Mouse (Mus musculus): ENCODE data around the gene Cog5.

Gene Cog5

DNA sequence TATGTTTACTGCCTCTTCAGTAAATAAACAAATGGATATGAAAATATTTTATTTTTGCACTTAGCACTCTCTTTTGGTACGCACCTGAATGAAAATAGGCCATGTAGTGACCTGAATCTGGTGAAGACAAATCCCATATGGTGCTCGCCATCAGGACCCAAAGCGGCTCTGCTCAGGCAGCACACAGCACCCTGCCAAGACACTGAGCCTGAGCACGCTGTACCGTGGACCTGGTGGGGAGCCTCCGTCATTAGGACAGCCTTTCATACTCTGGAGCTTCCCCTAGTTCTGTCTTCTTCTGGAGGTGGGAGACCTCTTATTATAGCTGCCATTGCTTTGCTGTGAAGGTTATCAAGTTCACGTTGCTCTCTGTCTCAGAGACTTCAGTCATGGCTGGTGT lies 238.1 kb downstream of the Cog5 start:
- DNase-seq (ENCODE audit: low read depth, low spot score) = no peak

GRCm38 (mm10) chr12:31895095-31895734 lies 240.5 kb downstream of the Cog5 start:
- DNase-seq (ENCODE audit: low read depth, low spot score) = no peak

GRCm38 (mm10) chr12:31895888-31896287 lies 241.2 kb downstream of the Cog5 start:
- DNase-seq (ENCODE audit: low read depth, low spot score) = no peak

DNA sequence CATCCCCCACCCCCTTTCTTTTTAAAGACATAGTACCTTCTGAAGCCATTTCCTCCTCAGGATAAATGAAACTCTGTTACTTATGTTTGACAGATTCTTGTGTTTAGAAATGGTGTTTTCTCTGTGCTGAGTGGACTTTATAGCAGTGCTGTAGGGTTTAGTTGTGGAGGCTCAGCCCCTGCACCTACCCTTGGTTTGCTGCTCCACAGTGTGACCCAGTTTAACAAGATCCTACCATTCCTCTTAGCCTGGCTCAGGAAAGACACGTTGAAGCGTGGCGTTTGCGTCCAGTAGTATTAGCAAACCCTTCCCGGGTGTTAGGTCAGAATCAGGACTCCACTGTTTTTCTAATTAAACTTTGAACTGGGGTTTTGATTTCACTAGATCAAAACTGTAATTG lies 241.6 kb downstream of the Cog5 start:
- no peak for DNase-seq (ENCODE audit: low read depth, low spot score)

GRCm38 (mm10) chr12:31896986-31897385 lies 242.3 kb downstream of the Cog5 start:
- DNase-seq (ENCODE audit: low read depth, low spot score) = no peak

- DNase-seq (ENCODE audit: low read depth, low spot score) = no peak
Observed at GRCm38 (mm10) chr12:31897456-31897855, 242.8 kb downstream of the Cog5 start.

DNA sequence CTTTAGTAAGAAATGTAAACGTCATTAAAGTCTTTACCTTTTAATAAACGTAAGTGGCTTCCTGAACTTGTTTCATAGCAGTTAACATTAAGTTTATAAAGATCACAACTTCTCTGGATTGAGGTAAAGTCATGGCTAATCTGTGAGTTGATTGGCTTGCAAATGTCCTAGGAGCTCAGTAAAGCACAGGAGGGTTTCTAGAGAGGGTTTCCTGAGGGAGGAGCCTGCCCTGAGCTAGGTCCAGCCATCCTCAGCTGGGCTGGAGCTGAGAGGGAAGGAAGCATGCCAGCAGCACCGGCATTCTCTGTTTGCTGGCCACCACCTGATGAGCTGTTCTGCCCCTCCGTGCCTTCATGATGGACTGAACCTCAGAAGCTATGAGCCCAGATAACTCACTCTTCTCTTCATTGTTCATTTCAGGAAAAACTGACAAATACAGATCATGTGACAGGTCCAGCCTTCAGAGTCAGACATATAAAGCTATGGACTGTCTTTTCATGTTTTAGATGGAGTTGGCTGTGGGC lies 245.8 kb downstream of the Cog5 start:
- no peak for DNase-seq (ENCODE audit: low read depth, low spot score)

DNA sequence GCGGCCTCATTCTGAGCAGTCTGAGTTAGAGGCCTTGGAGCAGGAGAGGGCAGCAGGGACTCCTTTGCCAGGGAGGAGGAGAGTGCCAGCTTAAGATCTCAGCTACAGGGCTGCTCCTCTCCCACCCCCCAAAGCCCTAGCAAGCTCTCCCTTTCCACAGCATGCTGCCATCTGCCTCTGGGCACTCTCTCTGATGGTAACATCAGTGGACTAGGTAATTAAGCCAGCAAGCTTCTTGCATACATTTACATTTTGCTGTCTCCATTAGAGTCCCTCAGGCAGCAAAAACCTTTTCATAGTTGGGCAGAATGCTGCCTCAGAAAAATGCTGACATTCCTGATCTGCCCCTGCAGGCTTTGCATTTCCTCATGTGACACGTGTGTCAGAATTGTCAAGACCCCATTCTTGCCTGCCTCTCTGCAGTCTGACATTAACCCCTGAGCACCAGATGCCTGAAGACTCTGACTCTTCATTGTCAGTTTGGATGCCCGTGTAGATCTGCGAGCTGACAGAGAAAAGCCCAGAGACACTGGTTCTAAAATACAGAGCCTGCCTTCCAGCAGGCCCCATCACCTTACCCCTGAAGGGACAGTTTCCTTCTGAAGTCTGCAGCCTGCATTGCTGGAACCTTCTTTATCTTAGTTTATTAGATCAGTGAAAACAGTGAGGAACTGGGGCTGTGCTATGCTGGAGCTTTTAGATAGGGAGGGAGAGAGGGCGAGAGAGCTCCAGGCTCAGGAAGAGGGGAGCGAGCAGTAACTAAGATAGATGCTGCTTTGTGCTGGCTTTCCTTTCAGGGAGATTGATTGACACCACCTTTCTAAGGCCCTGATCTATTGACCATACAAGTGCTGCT lies 251.3 kb downstream of the Cog5 start:
- no peak for DNase-seq (ENCODE audit: low read depth, low spot score)

DNA sequence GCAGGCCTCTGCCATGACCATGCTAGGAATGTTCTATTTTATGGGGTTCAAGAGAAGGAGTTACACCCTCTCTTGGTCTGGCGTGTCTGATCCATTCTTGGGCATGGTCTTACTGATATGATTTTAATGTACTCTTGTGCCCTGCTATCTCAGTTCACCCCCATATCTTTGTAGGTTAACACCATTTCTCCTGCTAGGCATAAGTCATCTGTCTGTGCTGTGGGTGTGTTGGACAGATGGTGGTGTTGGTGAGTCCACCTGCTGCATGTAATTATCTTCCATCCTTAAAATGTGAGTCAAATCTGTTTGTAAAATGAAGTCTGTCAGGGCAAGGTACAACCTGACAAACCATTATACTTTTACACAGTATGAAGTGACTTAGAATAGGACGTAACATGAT lies 252.8 kb downstream of the Cog5 start:
- DNase-seq (ENCODE audit: low read depth, low spot score) = no peak

DNA sequence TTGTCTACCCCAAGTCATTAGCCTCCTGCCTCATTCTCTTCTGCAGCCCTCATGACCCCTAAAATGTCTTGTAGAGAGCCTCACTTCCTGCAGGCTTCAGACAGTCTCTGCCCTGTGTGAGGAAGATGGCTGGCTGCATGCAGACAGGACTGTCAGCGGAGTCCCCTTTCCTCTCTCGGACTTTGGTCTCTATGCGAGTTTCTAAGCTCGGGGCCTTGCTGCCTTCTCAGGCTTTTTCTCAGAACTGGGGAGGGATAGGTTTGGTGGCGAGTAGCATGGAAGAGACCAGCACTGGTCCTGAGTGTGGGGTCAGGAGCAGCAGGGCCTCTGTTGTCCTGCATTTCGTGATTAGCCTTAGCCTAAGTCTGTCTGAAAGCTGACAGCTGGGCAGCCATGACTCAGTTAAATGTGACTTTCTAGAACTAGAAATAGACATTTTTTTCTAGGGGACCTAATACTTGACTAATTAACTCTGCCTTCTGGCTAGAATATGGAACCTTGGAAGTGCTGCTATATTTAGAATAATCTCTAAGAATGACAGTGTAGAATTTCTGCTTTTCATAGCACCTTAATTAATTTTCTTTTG lies 258.4 kb downstream of the Cog5 start:
- DNase-seq (ENCODE audit: low read depth, low spot score) = no peak

GRCm38 (mm10) chr12:31913614-31914013 lies 258.9 kb downstream of the Cog5 start:
- DNase-seq (ENCODE audit: low read depth, low spot score) = no peak

GRCm38 (mm10) chr12:31916691-31917090 lies 262.0 kb downstream of the Cog5 start:
- no peak for DNase-seq (ENCODE audit: low read depth, low spot score)

DNA sequence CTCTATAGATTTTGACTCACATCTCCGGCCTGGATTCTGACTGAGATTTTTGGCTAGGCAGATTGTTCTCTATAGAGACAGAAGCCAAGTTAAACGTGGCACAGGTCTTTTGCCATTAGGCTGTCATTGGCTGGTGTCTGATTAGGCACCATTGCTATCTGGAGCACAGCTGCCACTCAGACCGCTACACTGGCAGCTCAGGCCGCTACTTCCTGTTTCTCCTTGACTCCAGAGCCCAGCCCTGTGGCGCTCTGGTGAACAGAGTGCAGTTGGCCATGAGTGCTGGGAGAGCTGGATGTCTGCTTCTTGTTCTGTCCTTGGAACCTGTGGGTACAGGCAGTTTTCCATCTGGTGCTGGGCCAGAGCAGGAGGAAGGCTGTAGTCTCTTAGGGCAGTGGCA lies 262.6 kb downstream of the Cog5 start:
- DNase-seq (ENCODE audit: low read depth, low spot score) = no peak

- no peak for DNase-seq (ENCODE audit: low read depth, low spot score)
Observed at GRCm38 (mm10) chr12:31920464-31921405, 266.1 kb downstream of the Cog5 start.

- DNase-seq (ENCODE audit: low read depth, low spot score) = no peak
Observed at GRCm38 (mm10) chr12:31924135-31924534, 269.5 kb downstream of the Cog5 start.

GRCm38 (mm10) chr12:31925343-31925742 lies 270.7 kb downstream of the Cog5 start:
- no peak for DNase-seq (ENCODE audit: low read depth, low spot score)

GRCm38 (mm10) chr12:31926661-31927061 lies 272.0 kb downstream of the Cog5 start:
- no peak for DNase-seq (ENCODE audit: low read depth, low spot score)

- DNase-seq (ENCODE audit: low read depth, low spot score) = no peak
Observed at GRCm38 (mm10) chr12:31928498-31928897, 273.8 kb downstream of the Cog5 start.

- no peak for DNase-seq (ENCODE audit: low read depth, low spot score)
Observed at GRCm38 (mm10) chr12:31931818-31932217, 277.1 kb downstream of the Cog5 start.

DNA sequence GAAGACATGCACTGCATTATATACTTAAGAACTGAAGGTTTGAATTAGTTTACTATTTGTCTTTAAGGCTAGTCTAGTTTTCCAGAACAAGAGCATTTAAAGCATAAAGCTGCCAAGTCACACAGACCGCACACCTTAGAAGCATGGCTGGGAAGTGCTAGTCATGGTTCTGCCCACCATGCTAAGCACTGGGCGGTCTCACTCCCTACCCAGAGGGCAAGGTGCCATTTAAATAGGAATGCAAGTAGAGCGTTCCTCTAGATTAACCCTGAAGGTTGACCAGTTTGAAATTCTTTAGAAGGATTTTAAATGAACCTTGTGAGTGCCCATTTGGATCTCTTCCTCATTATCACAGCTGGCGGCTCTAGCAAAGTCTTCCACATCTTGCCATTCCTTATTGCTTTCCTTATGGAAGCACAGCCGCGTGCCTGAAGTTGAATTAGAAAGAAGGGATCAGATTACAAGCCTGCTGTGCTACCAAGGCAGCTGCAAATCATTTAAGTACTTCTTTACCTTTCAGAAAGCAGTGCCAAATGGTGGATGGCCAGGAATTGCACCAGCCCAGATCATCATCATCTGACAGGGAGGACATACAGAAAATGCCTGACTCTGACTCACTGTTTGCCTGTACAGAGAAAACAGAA lies 282.1 kb downstream of the Cog5 start:
- DNase-seq (ENCODE audit: low read depth, low spot score) = no peak

GRCm38 (mm10) chr12:31937613-31938012 lies 282.9 kb downstream of the Cog5 start:
- no peak for DNase-seq (ENCODE audit: low read depth, low spot score)

All from c-Kit-negative CD71-positive TER-119-positive erythroid progenitor cells, embryonic 14.5 days (primary cell).